Mouse (Mus musculus): ENCODE data around the gene Hacd3. TPM values are rescaled to one million over a fixed set of nuclear protein-coding genes. Genes with fewer than 3 reads are reported as not detected.

Gene Hacd3
- polyA plus RNA-seq (2015; fragmentation: Nextera tagmentation; extraction: Ambion mirVana): 77.0 and 79.8 TPM in 2 replicates

GRCm38 (mm10) chr9:65020991-65021886 is at the start of gene Hacd3:
Gene Hacd3 (minus strand): TSS chr9:65021693.
- H3K27ac ChIP-seq: peak within 1 kb of the TSS; percentile 88
- H3K4me2 ChIP-seq: peak within 1 kb of the TSS; percentile 87
- peaks cover 32% of the 10 kb centered on the region for H3K4me1 ChIP-seq
- no peaks in the 10 kb centered on the region for H3K9me3 ChIP-seq
- H3K27me3 ChIP-seq: no peaks in the 10 kb centered on the region
- ATAC-seq (ENCODE audit: borderline replicate concordance, extremely low read depth, low FRiP score, low TSS enrichment): peak; percentile 94
- no peaks in the 10 kb centered on the region for H3K36me3 ChIP-seq
- WGBS: under 1% methylated on average over 80 of the region's 81 CpGs
- H3K9ac ChIP-seq: peak within 1 kb of the TSS; percentile 86
- peak within 1 kb of the TSS; percentile 80 for H3K4me3 ChIP-seq

- no peaks in the 10 kb centered on the region for H3K4me1 ChIP-seq
- WGBS: 90% methylated on average over 3 of the region's 3 CpGs
- H3K36me3 ChIP-seq: peaks cover 55% of the 10 kb centered on the region
- H3K9me3 ChIP-seq: no peaks in the 10 kb centered on the region
- H3K27me3 ChIP-seq: no peaks in the 10 kb centered on the region
- H3K27ac ChIP-seq: no peak overlapping the region
- ATAC-seq (ENCODE audit: borderline replicate concordance, extremely low read depth, low FRiP score, low TSS enrichment): no peak
- H3K9ac ChIP-seq: no peak overlapping the region
- no peak overlapping the region for H3K4me2 ChIP-seq
- no peak overlapping the region for H3K4me3 ChIP-seq
Observed at GRCm38 (mm10) chr9:65070587-65070986, 49.1 kb upstream of the Hacd3 start.

- H3K36me3 ChIP-seq: peaks cover 73% of the 10 kb centered on the region
- WGBS: 81% methylated on average over 7 of the region's 7 CpGs
- ATAC-seq (ENCODE audit: borderline replicate concordance, extremely low read depth, low FRiP score, low TSS enrichment): no peak
- no peaks in the 10 kb centered on the region for H3K27me3 ChIP-seq
- no peak overlapping the region for H3K4me3 ChIP-seq
- no peaks in the 10 kb centered on the region for H3K9me3 ChIP-seq
- H3K4me1 ChIP-seq: no peaks in the 10 kb centered on the region
- H3K27ac ChIP-seq: no peak overlapping the region
- no peak overlapping the region for H3K4me2 ChIP-seq
- H3K9ac ChIP-seq: no peak overlapping the region
Observed at GRCm38 (mm10) chr9:65064251-65064650, 42.8 kb upstream of the Hacd3 start.

- Histone ChIP-seq H3K27ac (no peak overlapping the region), H3K27me3 (no peaks in the 10 kb centered on the region), H3K4me2 (no peak overlapping the region), H3K9ac (no peak overlapping the region), H3K9me3 (no peaks in the 10 kb centered on the region), H3K4me1 (no peaks in the 10 kb centered on the region), H3K4me3 (no peak overlapping the region), H3K36me3 (peaks cover 88% of the 10 kb centered on the region)
- no peak for ATAC-seq (ENCODE audit: borderline replicate concordance, extremely low read depth, low FRiP score, low TSS enrichment)
- WGBS: 93% methylated on average over 3 of the region's 3 CpGs
Observed at GRCm38 (mm10) chr9:65050981-65051380, 29.5 kb upstream of the Hacd3 start.

GRCm38 (mm10) chr9:65049422-65049821 is 27.9 kb upstream of the Hacd3 start:
- Histone ChIP-seq H3K36me3 (peaks cover 86% of the 10 kb centered on the region), H3K4me3 (no peak overlapping the region), H3K27me3 (no peaks in the 10 kb centered on the region), H3K27ac (no peak overlapping the region), H3K4me1 (no peaks in the 10 kb centered on the region), H3K4me2 (no peak overlapping the region), H3K9ac (no peak overlapping the region), H3K9me3 (no peaks in the 10 kb centered on the region)
- 90% methylated on average over 5 of the region's 5 CpGs for WGBS
- no peak for ATAC-seq (ENCODE audit: borderline replicate concordance, extremely low read depth, low FRiP score, low TSS enrichment)

- H3K36me3 ChIP-seq: peaks cover 86% of the 10 kb centered on the region
- no peak overlapping the region for H3K4me2 ChIP-seq
- no peak overlapping the region for H3K9ac ChIP-seq
- WGBS: 76% methylated on average over 1 of the region's 1 CpGs
- no peaks in the 10 kb centered on the region for H3K27me3 ChIP-seq
- ATAC-seq (ENCODE audit: borderline replicate concordance, extremely low read depth, low FRiP score, low TSS enrichment): no peak
- no peak overlapping the region for H3K27ac ChIP-seq
- H3K4me3 ChIP-seq: no peak overlapping the region
- H3K4me1 ChIP-seq: no peaks in the 10 kb centered on the region
- no peaks in the 10 kb centered on the region for H3K9me3 ChIP-seq
Observed at GRCm38 (mm10) chr9:65046993-65047392, 25.5 kb upstream of the Hacd3 start.

GRCm38 (mm10) chr9:65041430-65041829 is 19.9 kb upstream of the Hacd3 start:
- H3K4me1 ChIP-seq: no peaks in the 10 kb centered on the region
- no peak for ATAC-seq (ENCODE audit: borderline replicate concordance, extremely low read depth, low FRiP score, low TSS enrichment)
- H3K27ac ChIP-seq: no peak overlapping the region
- H3K27me3 ChIP-seq: no peaks in the 10 kb centered on the region
- no peak overlapping the region for H3K4me3 ChIP-seq
- H3K36me3 ChIP-seq: peaks cover 84% of the 10 kb centered on the region
- H3K4me2 ChIP-seq: no peak overlapping the region
- WGBS: 97% methylated on average over 5 of the region's 5 CpGs
- no peak overlapping the region for H3K9ac ChIP-seq
- no peaks in the 10 kb centered on the region for H3K9me3 ChIP-seq

GRCm38 (mm10) chr9:65036861-65037260 is 15.4 kb upstream of the Hacd3 start:
- H3K36me3 ChIP-seq: peaks cover 54% of the 10 kb centered on the region
- H3K27me3 ChIP-seq: no peaks in the 10 kb centered on the region
- peaks cover 16% of the 10 kb centered on the region for H3K4me1 ChIP-seq
- no peak overlapping the region for H3K4me2 ChIP-seq
- 83% methylated on average over 8 of the region's 8 CpGs for WGBS
- no peak overlapping the region for H3K4me3 ChIP-seq
- ATAC-seq (ENCODE audit: borderline replicate concordance, extremely low read depth, low FRiP score, low TSS enrichment): no peak
- H3K9me3 ChIP-seq: no peaks in the 10 kb centered on the region
- no peak overlapping the region for H3K27ac ChIP-seq
- H3K9ac ChIP-seq: no peak overlapping the region

- Histone ChIP-seq H3K4me2 (no peak overlapping the region), H3K9me3 (no peaks in the 10 kb centered on the region), H3K27ac (no peak overlapping the region), H3K4me3 (no peak overlapping the region), H3K9ac (no peak overlapping the region), H3K27me3 (no peaks in the 10 kb centered on the region), H3K4me1 (peaks cover 17% of the 10 kb centered on the region), H3K36me3 (peaks cover 50% of the 10 kb centered on the region)
- WGBS: 97% methylated on average over 1 of the region's 1 CpGs
- no peak for ATAC-seq (ENCODE audit: borderline replicate concordance, extremely low read depth, low FRiP score, low TSS enrichment)
Observed at GRCm38 (mm10) chr9:65036456-65036855, 15.0 kb upstream of the Hacd3 start.

GRCm38 (mm10) chr9:65032269-65033108 is 11.0 kb upstream of the Hacd3 start, which contains the start of gene Dpp8:
Gene Dpp8 (plus strand): TSS chr9:65032414.
- under 1% methylated on average over 83 of the region's 85 CpGs for WGBS
- ATAC-seq (ENCODE audit: borderline replicate concordance, extremely low read depth, low FRiP score, low TSS enrichment): peak; percentile 94

GRCm38 (mm10) chr9:65031894-65032268 is 10.4 kb upstream of the Hacd3 start:
- Histone ChIP-seq H3K36me3 (peaks cover 8% of the 10 kb centered on the region), H3K4me2 (peak overlapping the region; percentile 46), H3K9me3 (no peaks in the 10 kb centered on the region), H3K9ac (peak overlapping the region; percentile 23), H3K27me3 (no peaks in the 10 kb centered on the region), H3K27ac (no peak overlapping the region), H3K4me1 (peaks cover 17% of the 10 kb centered on the region), H3K4me3 (peak overlapping the region; percentile 68)
- ATAC-seq (ENCODE audit: borderline replicate concordance, extremely low read depth, low FRiP score, low TSS enrichment): 0 out of 2 replicates have a peak, but pooled peaks have one; percentile 23
- 31% methylated on average over 4 of the region's 4 CpGs for WGBS

More at GRCm38 (mm10) chr9:65032269-65033108, 11.0 kb upstream of the Hacd3 start, which contains the start of gene Dpp8:
- Histone ChIP-seq H3K27ac (peak within 1 kb of the TSS; percentile 81), H3K27me3 (no peaks in the 10 kb centered on the region), H3K9me3 (no peaks in the 10 kb centered on the region), H3K9ac (peak within 1 kb of the TSS; percentile 91), H3K4me3 (peak within 1 kb of the TSS; percentile 68), H3K4me1 (peaks cover 17% of the 10 kb centered on the region), H3K4me2 (peak within 1 kb of the TSS; percentile 81), H3K36me3 (peaks cover 15% of the 10 kb centered on the region)
